Mouse (Mus musculus) embryonic fibroblast, embryonic 13.5 days (primary cell): ENCODE results near the gene Taf1c. TPM values are rescaled to one million over a fixed set of nuclear protein-coding genes. Genes with fewer than 3 reads are reported as not detected.

Source experiments
- H3K27ac ChIP-seq: 2 replicates; pipeline ENCODE4 v1.5.1; 2012; ENCODE audit warnings: low read length, control low read depth, inconsistent platforms; ENCODE audit not compliant: insufficient read depth
- H3K4me1 ChIP-seq: 2 replicates; pipeline ENCODE4 v1.6.1; 2011; ENCODE audit warnings: low read length; ENCODE audit not compliant: control insufficient read depth, insufficient read depth
- H3K4me3 ChIP-seq: 2 replicates; pipeline ENCODE4 v1.5.1; 2011; ENCODE audit warnings: mild to moderate bottlenecking, control low read depth, low read length; ENCODE audit not compliant: insufficient read depth
- CTCF ChIP-seq: IDR thresholded peaks from 2 replicates; pipeline ENCODE4 v1.5.1; 2011; ENCODE audit warnings: mild to moderate bottlenecking, control low read depth, low read length, moderate library complexity, borderline replicate concordance; ENCODE audit not compliant: insufficient read depth
- POLR2A ChIP-seq: IDR thresholded peaks from 2 replicates; pipeline ENCODE4 v1.6.1; 2011; ENCODE audit warnings: low read depth, mild to moderate bottlenecking, control low read depth, low read length, moderate library complexity
- polyA plus RNA-seq: library from polyadenylated mRNA; stranded (reverse); fragments of >200 nt; gene quantifications from 2 replicates; pipeline ENCODE4 v1.2.4, GENCODE M21; 2011; ENCODE audit warnings: low read depth; ENCODE audit not compliant: missing spikeins, insufficient read length

The Taf1c gene
- polyA plus RNA-seq, 1 experiment = 5.2 TPM

- no peaks in the 10 kb centered on the region for H3K4me1 ChIP-seq
- TF ChIP-seq POLR2A (no peak), CTCF (no peak)
- no peak overlapping the region for H3K4me3 ChIP-seq
- no peak overlapping the region for H3K27ac ChIP-seq
Measured at GRCm38 (mm10) chr8:119637381-119637780, 32.4 kb upstream of the Taf1c start.

- no peak for TF ChIP-seq CTCF
- TF ChIP-seq POLR2A = no peak
- no peaks in the 10 kb centered on the region for H3K4me1 ChIP-seq
- H3K4me3 ChIP-seq = no peak overlapping the region
- H3K27ac ChIP-seq = no peak overlapping the region
Measured at GRCm38 (mm10) chr8:119636766-119637165, 31.7 kb upstream of the Taf1c start.

DNA sequence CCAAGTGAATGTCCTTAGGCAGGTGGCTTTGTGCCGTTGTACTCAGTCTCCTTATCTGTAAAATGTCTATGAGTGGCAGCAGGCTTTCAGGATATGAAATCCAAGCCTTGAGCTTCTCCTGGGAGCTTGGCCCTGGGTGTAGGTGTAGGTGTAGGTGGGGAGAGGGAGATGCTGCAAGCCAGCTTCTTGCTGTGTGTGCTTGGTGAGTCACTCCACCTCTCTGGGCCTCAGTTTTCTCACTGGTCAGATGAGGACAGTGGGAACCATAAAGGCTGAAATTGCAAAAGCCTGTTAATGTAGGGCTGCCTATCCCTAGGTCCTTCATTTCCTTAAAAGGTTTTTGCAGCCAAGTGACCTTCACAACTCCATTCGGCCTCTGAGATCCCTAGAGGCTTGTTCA lies 30.9 kb upstream of the Taf1c start:
- no peaks in the 10 kb centered on the region for H3K4me1 ChIP-seq
- H3K27ac ChIP-seq = no peak overlapping the region
- no peak overlapping the region for H3K4me3 ChIP-seq
- TF ChIP-seq POLR2A (no peak), CTCF (no peak)

- no peak within 1 kb of the TSS for H3K27ac ChIP-seq
- no peak for TF ChIP-seq CTCF
- TF ChIP-seq POLR2A = no peak
- H3K4me1 ChIP-seq = no peaks in the 10 kb centered on the region
- no peak within 1 kb of the TSS for H3K4me3 ChIP-seq
Measured at GRCm38 (mm10) chr8:119635378-119635777, 30.4 kb upstream of the Taf1c start, which contains the start of gene Kcng4. Kcng4 (minus strand) TSS chr8:119635680.

DNA sequence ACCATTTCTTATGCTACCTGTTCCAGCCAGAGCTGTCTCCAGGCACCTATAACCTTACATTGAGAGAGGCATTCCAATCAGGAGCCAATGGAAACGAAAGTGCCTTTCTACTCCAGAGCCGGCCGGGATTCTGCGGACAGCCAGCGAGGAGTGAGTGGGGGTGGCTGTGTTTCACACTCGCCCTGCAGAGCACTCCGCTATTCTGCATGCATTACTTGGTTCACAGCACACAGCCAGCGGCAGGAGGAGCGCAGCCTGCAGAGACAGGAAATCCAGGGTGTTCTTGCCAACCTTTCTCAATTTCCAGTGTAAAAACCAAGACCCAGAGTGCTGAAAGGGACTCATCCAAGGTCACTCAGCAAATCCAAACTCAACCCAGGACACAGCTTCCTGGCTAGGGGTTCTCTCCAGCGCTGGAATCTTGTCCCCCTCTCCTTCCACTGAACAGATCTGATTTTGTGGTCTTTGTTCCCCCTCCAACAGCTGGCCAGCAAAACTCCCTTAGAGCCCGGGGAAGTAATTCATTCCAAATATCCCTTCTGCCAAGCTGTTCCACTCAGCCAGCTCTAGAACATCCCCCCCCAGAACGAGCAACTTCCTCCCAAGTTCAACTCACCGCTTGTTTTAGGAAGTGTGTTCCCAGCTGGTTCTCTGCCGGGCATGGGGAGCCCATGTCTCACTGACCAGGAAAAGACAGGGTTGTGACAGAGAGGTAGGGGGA lies 29.8 kb upstream of the Taf1c start:
- H3K4me1 ChIP-seq = no peaks in the 10 kb centered on the region
- H3K27ac ChIP-seq = no peak overlapping the region
- TF ChIP-seq CTCF (no peak), POLR2A (no peak)
- H3K4me3 ChIP-seq = no peak overlapping the region

GRCm38 (mm10) chr8:119632909-119633308 lies 27.9 kb upstream of the Taf1c start:
- no peak overlapping the region for H3K4me3 ChIP-seq
- H3K27ac ChIP-seq = no peak overlapping the region
- no peak for TF ChIP-seq POLR2A
- no peak for TF ChIP-seq CTCF
- H3K4me1 ChIP-seq = no peaks in the 10 kb centered on the region

DNA sequence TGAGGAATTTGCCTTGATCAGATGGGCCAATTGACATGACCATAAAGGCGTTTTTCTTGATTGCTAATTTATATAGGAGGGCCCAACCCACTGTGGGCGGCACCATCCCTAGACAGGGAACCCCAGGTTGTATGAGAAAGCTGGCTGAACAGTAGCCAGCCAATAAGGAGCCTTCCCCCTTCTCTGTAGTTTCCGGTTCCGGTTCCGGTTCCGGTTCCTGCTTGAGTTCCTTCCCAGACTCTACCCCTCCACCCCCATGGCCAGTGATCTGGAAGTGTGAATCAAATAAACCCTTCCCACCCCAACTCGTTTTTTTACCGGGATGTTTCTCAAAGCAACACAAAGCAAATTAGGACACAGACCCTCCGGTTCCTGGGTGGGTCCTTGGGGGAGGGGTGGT lies 27.2 kb upstream of the Taf1c start:
- no peak overlapping the region for H3K4me3 ChIP-seq
- TF ChIP-seq POLR2A (no peak), CTCF (no peak)
- no peaks in the 10 kb centered on the region for H3K4me1 ChIP-seq
- no peak overlapping the region for H3K27ac ChIP-seq

- TF ChIP-seq POLR2A (no peak), CTCF (no peak)
- H3K4me1 ChIP-seq = no peaks in the 10 kb centered on the region
- no peak overlapping the region for H3K27ac ChIP-seq
- H3K4me3 ChIP-seq = no peak overlapping the region
Measured at GRCm38 (mm10) chr8:119630841-119631240, 25.8 kb upstream of the Taf1c start.

- TF ChIP-seq CTCF = no peak
- TF ChIP-seq POLR2A = no peak
- H3K4me3 ChIP-seq = no peak overlapping the region
- H3K4me1 ChIP-seq = no peaks in the 10 kb centered on the region
Measured at GRCm38 (mm10) chr8:119627613-119628359, 22.8 kb upstream of the Taf1c start.

DNA sequence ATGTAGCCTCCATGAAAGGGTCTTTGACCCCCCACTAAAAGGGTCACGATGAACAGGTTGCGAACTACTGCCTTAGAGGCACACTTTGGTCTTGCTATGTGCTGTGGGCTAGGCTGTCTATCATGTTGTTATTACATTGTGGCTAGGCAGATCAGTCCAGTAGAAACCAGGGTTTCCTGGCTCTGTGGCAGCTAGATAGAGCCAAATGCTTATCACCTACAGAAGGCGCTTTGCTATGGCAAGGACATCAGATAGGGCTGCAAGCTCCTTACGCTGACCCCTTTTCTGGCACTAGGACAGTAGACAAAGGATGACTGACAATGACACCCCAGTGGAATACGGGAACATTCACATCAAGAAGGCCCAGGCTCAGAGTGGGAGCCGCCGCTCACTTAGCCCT lies 22.2 kb upstream of the Taf1c start:
- Histone ChIP-seq H3K27ac (no peak overlapping the region), H3K4me1 (no peaks in the 10 kb centered on the region), H3K4me3 (no peak overlapping the region)
- no peak for TF ChIP-seq CTCF

More at GRCm38 (mm10) chr8:119627613-119628359, 22.8 kb upstream of the Taf1c start:
- no peak overlapping the region for H3K27ac ChIP-seq
